Mouse (Mus musculus): Measurements from ENCODE around the gene Dlgap1. TPM values are rescaled to one million over a fixed set of nuclear protein-coding genes. Genes with fewer than 3 reads are reported as not detected.

Gene Dlgap1
- polyA plus RNA-seq, 1 experiment from 2014 or later: 0.52 TPM

- WGBS: 79% methylated on average over 6 of the region's 6 CpGs
- ATAC-seq (ENCODE audit: insufficient number of reproducible peaks, low FRiP score): no peak
- no peaks in the 10 kb centered on the region for H3K4me1 ChIP-seq (replicated peaks)
Observed at GRCm38 (mm10) chr17:70173916-70174315, 205.0 kb downstream of the Dlgap1 start.

GRCm38 (mm10) chr17:70191228-70191627 is 222.4 kb downstream of the Dlgap1 start:
- Histone ChIP-seq H3K9me3 (replicated peaks) (no peaks in the 10 kb centered on the region), H3K9ac (no peak overlapping the region), H3K27me3 (replicated peaks) (no peaks in the 10 kb centered on the region), H3K4me2 (no peak overlapping the region), H3K36me3 (no peaks in the 10 kb centered on the region), H3K4me3 (no peak overlapping the region), H3K4me1 (replicated peaks) (no peaks in the 10 kb centered on the region), H3K27ac (ENCODE audit: poor library complexity, severe bottlenecking) (no peak overlapping the region)
- 87% methylated on average over 6 of the region's 6 CpGs for WGBS
- ATAC-seq (ENCODE audit: insufficient number of reproducible peaks, low FRiP score): no peak

More at GRCm38 (mm10) chr17:70173916-70174315, 205.0 kb downstream of the Dlgap1 start:
- Histone ChIP-seq H3K4me2 (no peak overlapping the region), H3K9me3 (replicated peaks) (no peaks in the 10 kb centered on the region), H3K4me3 (no peak overlapping the region), H3K9ac (no peak overlapping the region), H3K27me3 (replicated peaks) (no peaks in the 10 kb centered on the region), H3K27ac (ENCODE audit: poor library complexity, severe bottlenecking) (no peak overlapping the region), H3K36me3 (no peaks in the 10 kb centered on the region)

DNA sequence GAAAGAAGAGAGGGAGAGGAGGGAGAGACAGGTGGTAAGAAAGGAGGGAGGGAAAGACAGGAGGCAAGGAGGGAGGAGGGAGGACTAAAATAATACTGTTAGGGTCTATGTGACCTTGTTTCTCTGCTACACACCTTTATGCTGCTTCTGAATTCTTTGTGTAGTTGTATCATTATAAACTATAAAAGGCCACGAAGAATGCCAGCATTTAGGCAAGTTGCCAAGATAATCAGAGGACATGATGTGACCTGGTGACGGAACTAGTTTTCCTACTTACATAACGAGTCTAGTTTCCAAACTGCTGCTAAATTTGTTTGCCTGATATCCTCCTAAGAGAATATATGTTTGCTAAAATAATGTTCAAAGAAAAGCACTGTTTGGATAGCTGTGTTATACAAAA is 254.0 kb downstream of the Dlgap1 start:
- Histone ChIP-seq H3K36me3 (no peaks in the 10 kb centered on the region), H3K4me2 (no peak overlapping the region), H3K9ac (no peak overlapping the region), H3K27ac (ENCODE audit: poor library complexity, severe bottlenecking) (no peak overlapping the region), H3K4me1 (replicated peaks) (no peaks in the 10 kb centered on the region), H3K4me3 (no peak overlapping the region), H3K27me3 (replicated peaks) (no peaks in the 10 kb centered on the region), H3K9me3 (replicated peaks) (no peaks in the 10 kb centered on the region)
- 62% methylated on average over 3 of the region's 3 CpGs for WGBS
- ATAC-seq (ENCODE audit: insufficient number of reproducible peaks, low FRiP score): no peak

GRCm38 (mm10) chr17:70247342-70247741 is 278.5 kb downstream of the Dlgap1 start:
- no peaks in the 10 kb centered on the region for H3K4me1 ChIP-seq (replicated peaks)
- no peaks in the 10 kb centered on the region for H3K27me3 ChIP-seq (replicated peaks)
- H3K4me2 ChIP-seq: no peak overlapping the region
- 72% methylated on average over 7 of the region's 7 CpGs for WGBS
- no peak overlapping the region for H3K4me3 ChIP-seq
- no peak overlapping the region for H3K9ac ChIP-seq
- H3K9me3 ChIP-seq (replicated peaks): no peaks in the 10 kb centered on the region
- ATAC-seq (ENCODE audit: insufficient number of reproducible peaks, low FRiP score): no peak
- H3K36me3 ChIP-seq: no peaks in the 10 kb centered on the region
- H3K27ac ChIP-seq (ENCODE audit: poor library complexity, severe bottlenecking): no peak overlapping the region

DNA sequence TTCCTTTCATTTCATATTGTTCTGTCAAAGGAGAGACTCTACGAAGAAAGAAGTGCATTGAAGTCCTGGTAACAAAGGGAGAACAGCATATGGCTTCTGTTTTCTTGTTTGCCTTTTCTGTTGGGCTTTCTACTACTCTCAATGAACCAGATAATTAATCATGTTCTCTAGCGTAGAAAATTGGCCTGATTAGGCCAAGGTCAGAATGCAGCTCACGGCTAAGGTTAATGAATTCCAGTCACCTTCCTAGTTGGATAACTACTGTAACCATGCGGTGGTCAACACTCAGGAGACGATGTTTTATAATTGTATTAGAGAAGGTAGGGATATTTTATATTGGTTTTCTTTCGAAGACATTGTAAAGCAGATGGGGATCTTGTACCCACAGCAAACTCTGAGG is 279.4 kb downstream of the Dlgap1 start:
- Histone ChIP-seq H3K9ac (no peak overlapping the region), H3K4me2 (no peak overlapping the region), H3K27me3 (replicated peaks) (no peaks in the 10 kb centered on the region), H3K9me3 (replicated peaks) (no peaks in the 10 kb centered on the region), H3K4me1 (replicated peaks) (no peaks in the 10 kb centered on the region), H3K36me3 (no peaks in the 10 kb centered on the region), H3K4me3 (no peak overlapping the region), H3K27ac (ENCODE audit: poor library complexity, severe bottlenecking) (no peak overlapping the region)
- 70% methylated on average over 6 of the region's 6 CpGs for WGBS
- ATAC-seq (ENCODE audit: insufficient number of reproducible peaks, low FRiP score): no peak

- 76% methylated on average over 3 of the region's 3 CpGs for WGBS
- Histone ChIP-seq H3K4me2 (no peak overlapping the region), H3K9ac (no peak overlapping the region), H3K4me1 (replicated peaks) (no peaks in the 10 kb centered on the region), H3K27ac (ENCODE audit: poor library complexity, severe bottlenecking) (no peak overlapping the region), H3K4me3 (no peak overlapping the region), H3K36me3 (no peaks in the 10 kb centered on the region), H3K9me3 (replicated peaks) (no peaks in the 10 kb centered on the region), H3K27me3 (replicated peaks) (no peaks in the 10 kb centered on the region)
- ATAC-seq (ENCODE audit: insufficient number of reproducible peaks, low FRiP score): no peak
Observed at GRCm38 (mm10) chr17:70252476-70252875, 283.6 kb downstream of the Dlgap1 start.

DNA sequence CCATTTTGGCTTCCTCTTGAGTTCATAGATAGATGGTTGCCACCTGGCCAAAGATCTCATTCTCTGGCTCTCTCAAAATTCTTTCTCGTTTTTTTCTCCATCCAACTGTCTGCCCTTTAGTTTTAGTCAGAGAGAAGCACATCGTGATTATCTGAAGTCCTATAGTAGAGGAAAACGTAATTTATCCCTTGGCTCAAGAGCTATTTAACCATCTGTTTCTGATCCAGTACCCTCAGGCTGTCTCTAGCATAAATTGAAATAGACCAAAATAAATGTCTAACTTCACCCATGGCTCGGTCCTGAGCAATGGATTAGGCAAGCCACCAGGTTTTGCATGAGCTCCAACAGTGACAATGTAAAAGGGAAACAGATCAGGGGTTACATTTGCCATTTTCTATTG is 287.5 kb downstream of the Dlgap1 start:
- Histone ChIP-seq H3K36me3 (no peaks in the 10 kb centered on the region), H3K27me3 (replicated peaks) (no peaks in the 10 kb centered on the region), H3K4me1 (replicated peaks) (no peaks in the 10 kb centered on the region), H3K9ac (no peak overlapping the region), H3K9me3 (replicated peaks) (no peaks in the 10 kb centered on the region), H3K4me3 (no peak overlapping the region), H3K4me2 (no peak overlapping the region), H3K27ac (ENCODE audit: poor library complexity, severe bottlenecking) (no peak overlapping the region)
- 73% methylated on average over 4 of the region's 4 CpGs for WGBS
- ATAC-seq (ENCODE audit: insufficient number of reproducible peaks, low FRiP score): no peak

DNA sequence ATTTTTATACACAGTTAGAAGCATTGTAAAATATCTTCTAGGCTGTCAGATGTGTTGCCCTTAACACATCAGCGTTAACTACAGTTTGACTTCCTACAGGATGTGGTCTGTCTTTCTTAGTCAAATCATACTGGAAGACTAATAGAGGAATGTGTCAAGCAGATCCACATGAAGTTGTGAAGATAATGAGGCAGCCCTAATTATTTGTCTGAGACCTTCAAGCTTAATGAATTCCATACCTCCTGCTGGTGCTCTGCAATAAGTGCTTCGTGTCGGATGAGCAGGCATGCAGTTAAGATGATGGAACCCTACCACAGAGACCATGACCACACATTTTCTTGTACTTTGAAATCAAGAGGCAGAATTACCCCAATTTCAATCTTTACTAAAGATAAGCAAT is 294.3 kb downstream of the Dlgap1 start:
- Histone ChIP-seq H3K9me3 (replicated peaks) (no peaks in the 10 kb centered on the region), H3K36me3 (no peaks in the 10 kb centered on the region), H3K4me1 (replicated peaks) (no peaks in the 10 kb centered on the region), H3K27me3 (replicated peaks) (no peaks in the 10 kb centered on the region), H3K4me3 (no peak overlapping the region), H3K9ac (no peak overlapping the region), H3K27ac (ENCODE audit: poor library complexity, severe bottlenecking) (no peak overlapping the region), H3K4me2 (no peak overlapping the region)
- 77% methylated on average over 3 of the region's 3 CpGs for WGBS
- ATAC-seq (ENCODE audit: insufficient number of reproducible peaks, low FRiP score): no peak

DNA sequence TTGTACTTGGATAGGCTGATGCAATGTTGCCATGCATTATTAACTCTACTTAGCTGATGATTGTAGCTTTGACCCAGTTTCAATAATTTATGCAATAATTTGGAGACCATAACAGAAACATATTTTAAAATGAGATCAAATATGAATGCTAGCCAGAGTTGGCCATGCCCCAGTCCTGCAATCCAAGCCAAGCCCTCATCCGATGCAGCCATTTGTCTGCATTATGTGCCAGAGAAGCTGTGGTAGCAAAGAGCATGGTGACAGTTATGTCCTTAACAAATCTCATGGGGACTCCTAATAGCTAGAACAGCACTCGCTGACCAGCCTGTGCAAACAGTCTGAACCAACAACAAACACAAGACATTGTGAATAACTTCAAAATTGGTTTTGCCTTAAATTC is 303.3 kb downstream of the Dlgap1 start:
- H3K27me3 ChIP-seq (replicated peaks): no peaks in the 10 kb centered on the region
- no peak overlapping the region for H3K4me3 ChIP-seq
- H3K36me3 ChIP-seq: no peaks in the 10 kb centered on the region
- H3K9ac ChIP-seq: no peak overlapping the region
- ATAC-seq (ENCODE audit: insufficient number of reproducible peaks, low FRiP score): no peak
- H3K4me1 ChIP-seq (replicated peaks): no peaks in the 10 kb centered on the region
- H3K27ac ChIP-seq (ENCODE audit: poor library complexity, severe bottlenecking): no peak overlapping the region
- no peaks in the 10 kb centered on the region for H3K9me3 ChIP-seq (replicated peaks)
- 79% methylated on average over 2 of the region's 2 CpGs for WGBS
- no peak overlapping the region for H3K4me2 ChIP-seq

DNA sequence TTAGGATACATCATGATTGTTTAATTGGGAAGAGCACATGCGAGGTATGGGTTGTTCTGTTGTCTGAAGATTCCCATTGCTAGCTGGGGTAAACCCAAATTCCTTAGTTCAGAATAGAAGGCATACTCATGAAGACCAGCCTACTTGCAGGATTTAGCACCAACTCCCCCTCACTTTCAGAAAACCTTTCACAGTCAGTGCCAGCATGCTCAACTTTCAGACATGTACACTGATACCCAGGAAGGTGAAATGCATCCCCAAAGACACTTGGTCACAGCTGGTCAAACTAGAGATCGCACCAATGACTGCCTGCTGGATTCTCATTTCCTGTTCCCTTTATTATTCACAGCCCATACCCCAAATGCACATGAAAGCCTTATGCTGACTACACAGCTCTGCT is 318.8 kb downstream of the Dlgap1 start:
- Histone ChIP-seq H3K4me1 (replicated peaks) (no peaks in the 10 kb centered on the region), H3K4me3 (no peak overlapping the region), H3K9me3 (replicated peaks) (no peaks in the 10 kb centered on the region), H3K27ac (ENCODE audit: poor library complexity, severe bottlenecking) (no peak overlapping the region), H3K36me3 (no peaks in the 10 kb centered on the region), H3K27me3 (replicated peaks) (no peaks in the 10 kb centered on the region), H3K9ac (no peak overlapping the region), H3K4me2 (no peak overlapping the region)
- no peak for ATAC-seq (ENCODE audit: insufficient number of reproducible peaks, low FRiP score)
- 75% methylated on average over 2 of the region's 2 CpGs for WGBS

- 74% methylated on average over 7 of the region's 7 CpGs for WGBS
- no peak overlapping the region for H3K4me3 ChIP-seq
- H3K27ac ChIP-seq (ENCODE audit: poor library complexity, severe bottlenecking): no peak overlapping the region
- 0 out of 2 replicates have a peak, but pooled peaks cover 3% of the 10 kb centered on the region for H3K9me3 ChIP-seq (replicated peaks)
- H3K4me2 ChIP-seq: no peak overlapping the region
- ATAC-seq (ENCODE audit: insufficient number of reproducible peaks, low FRiP score): no peak
- no peak overlapping the region for H3K9ac ChIP-seq
- no peaks in the 10 kb centered on the region for H3K27me3 ChIP-seq (replicated peaks)
- no peaks in the 10 kb centered on the region for H3K36me3 ChIP-seq
- no peaks in the 10 kb centered on the region for H3K4me1 ChIP-seq (replicated peaks)
Observed at GRCm38 (mm10) chr17:70294106-70294505, 325.2 kb downstream of the Dlgap1 start.

DNA sequence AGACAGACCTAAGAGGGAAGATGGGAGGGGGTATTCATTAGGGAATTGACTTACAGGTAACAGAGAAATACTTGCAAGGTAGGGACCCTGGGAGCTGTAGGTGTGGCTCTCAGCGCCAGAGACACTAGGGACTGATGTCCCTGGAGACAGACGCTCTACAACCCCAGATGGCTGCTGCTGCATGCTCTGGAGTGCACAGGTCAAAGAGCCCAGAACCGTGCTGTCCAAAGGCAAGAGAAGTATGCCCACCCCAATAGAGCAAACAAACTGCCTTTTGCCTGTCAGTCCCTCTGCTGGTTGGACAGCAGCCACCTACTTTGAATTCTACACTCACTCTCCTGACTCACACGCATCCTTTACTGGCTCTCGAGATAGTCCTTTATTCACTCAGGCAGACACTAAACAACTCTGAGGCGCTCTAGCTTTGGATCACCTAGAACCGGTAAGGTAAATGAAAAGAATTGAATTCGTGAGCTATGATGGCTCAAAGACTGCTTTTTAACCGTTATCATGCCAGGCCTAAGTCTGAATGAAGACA is 333.1 kb downstream of the Dlgap1 start:
- H3K36me3 ChIP-seq: no peaks in the 10 kb centered on the region
- 69% methylated on average over 9 of the region's 9 CpGs for WGBS
- no peak overlapping the region for H3K9ac ChIP-seq
- ATAC-seq (ENCODE audit: insufficient number of reproducible peaks, low FRiP score): no peak
- H3K4me3 ChIP-seq: no peak overlapping the region
- H3K4me2 ChIP-seq: no peak overlapping the region
- H3K4me1 ChIP-seq (replicated peaks): no peaks in the 10 kb centered on the region
- H3K27ac ChIP-seq (ENCODE audit: poor library complexity, severe bottlenecking): no peak overlapping the region
- no peaks in the 10 kb centered on the region for H3K27me3 ChIP-seq (replicated peaks)
- H3K9me3 ChIP-seq (replicated peaks): no peaks in the 10 kb centered on the region

Measured in heart, embryonic 12.5 days (tissue).